Mouse (Mus musculus) lung, adult 2 months (tissue): ENCODE results near the gene Krt4. TPM values are rescaled to one million over a fixed set of nuclear protein-coding genes. Genes with fewer than 3 reads are reported as not detected.

Source experiments
- DNase-seq: peaks from one replicate; pipeline ENCODE4 v3.0.0; 2022
- H3K4me1 ChIP-seq: fragments of 200-500 bp; 2 replicates; pipeline ENCODE4 v1.6.1; 2011; ENCODE audit warnings: low read length; ENCODE audit not compliant: control insufficient read depth, insufficient read depth
- H3K4me3 ChIP-seq: fragments of 200-500 bp; replicated peaks from 2 replicates; pipeline ENCODE3; 2011; ENCODE audit warnings: low read depth, mild to moderate bottlenecking, control low read depth, low read length; ENCODE audit errors: extremely low read depth
- CTCF ChIP-seq: fragments of 200-500 bp; IDR thresholded peaks from 2 replicates; pipeline ENCODE4 v1.5.1; 2011; ENCODE audit warnings: mild to moderate bottlenecking, low read length, control low read depth; ENCODE audit not compliant: insufficient read depth
- POLR2A ChIP-seq: fragments of 200-500 bp; IDR thresholded peaks from 2 replicates; pipeline ENCODE4 v1.6.1; 2011; ENCODE audit warnings: low read depth, mild to moderate bottlenecking, control low read depth, low read length, borderline replicate concordance; ENCODE audit errors: extremely low read depth
- WGBS: fragments of 180-500 bp; shearing (Covaris S2); methylation state at CpG from one replicate; pipeline ENCODE4 v1.1.7; 2018; 5-methylcytosine and 5-hydroxymethylcytosine counted together
- polyA plus RNA-seq: library from polyadenylated mRNA; depleted of rRNA; stranded (reverse); fragments of >200 nt; gene quantifications from 2 replicates; pipeline ENCODE4 v1.2.3, GENCODE M21; 2012; rRNA removed

Gene Krt4
- polyA plus RNA-seq: 0.25 and 1,733 TPM in 2 replicates

- Histone ChIP-seq H3K4me1 (no peaks in the 10 kb centered on the region; the same call in 1 of the 2 replicates), H3K4me3 (no peak within 1 kb of the TSS)
- no peak for DNase-seq
- no peak for TF ChIP-seq POLR2A
- no peak for TF ChIP-seq CTCF
- WGBS: 70% methylated on average over 11 of the region's 11 CpGs
Observed at GRCm38 (mm10) chr15:101924635-101925034, at the start of gene Krt4. TSS of gene Krt4 (minus strand) at chr15:101924735.

- no peak for TF ChIP-seq POLR2A
- peak; percentile 98 for TF ChIP-seq CTCF
- Histone ChIP-seq H3K4me3 (no peak overlapping the region), H3K4me1 (peaks cover 16% of the 10 kb centered on the region)
- WGBS: 13% methylated on average over 15 of the region's 15 CpGs
- DNase-seq: peak; percentile 98
Observed at GRCm38 (mm10) chr15:101973414-101974077, 49.0 kb upstream of the Krt4 start.

DNA sequence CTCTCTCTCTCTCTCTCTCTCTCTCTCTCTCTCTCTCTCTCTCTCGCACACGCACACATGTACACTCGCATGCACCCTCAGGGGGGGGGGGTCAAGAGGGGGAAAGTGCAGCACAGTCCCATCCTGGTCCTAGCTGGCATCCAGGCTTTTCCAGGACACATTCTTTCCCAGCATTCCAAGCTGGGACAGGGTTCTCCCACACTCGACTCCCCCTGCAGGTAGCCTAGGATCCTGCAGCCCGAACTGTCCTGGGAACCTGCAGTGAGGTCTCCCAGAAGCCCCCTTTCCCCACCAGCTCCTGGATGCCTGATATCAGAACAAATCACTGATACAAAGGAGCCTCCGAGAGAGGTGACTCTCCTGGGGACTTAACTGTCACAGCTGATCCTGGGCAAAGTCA lies 46.0 kb upstream of the Krt4 start:
- Histone ChIP-seq H3K4me1 (peaks cover 4% of the 10 kb centered on the region; the same call in 1 of the 2 replicates), H3K4me3 (no peak overlapping the region)
- TF ChIP-seq POLR2A (no peak), CTCF (peak; percentile 85)
- WGBS: 18% methylated on average over 4 of the region's 6 CpGs
- peak; percentile 69 for DNase-seq

GRCm38 (mm10) chr15:101966808-101967207 lies 42.3 kb upstream of the Krt4 start:
- 0 out of 2 replicates have a peak, but pooled peaks cover 2% of the 10 kb centered on the region for H3K4me1 ChIP-seq

GRCm38 (mm10) chr15:101958891-101959290 lies 34.4 kb upstream of the Krt4 start:
- H3K4me3 ChIP-seq: no peak overlapping the region
- no peak for DNase-seq
- 82% methylated on average over 3 of the region's 3 CpGs for WGBS
- TF ChIP-seq POLR2A: no peak
- no peak for TF ChIP-seq CTCF
- H3K4me1 ChIP-seq: no peaks in the 10 kb centered on the region

More at GRCm38 (mm10) chr15:101966808-101967207, 42.3 kb upstream of the Krt4 start:
- DNase-seq: peak; percentile 75
- no peak overlapping the region for H3K4me3 ChIP-seq
- no peak for TF ChIP-seq CTCF
- no peak for TF ChIP-seq POLR2A
- WGBS: 56% methylated on average over 8 of the region's 8 CpGs

- no peak for DNase-seq
- no peak for TF ChIP-seq CTCF
- Histone ChIP-seq H3K4me1 (no peaks in the 10 kb centered on the region), H3K4me3 (no peak within 1 kb of the TSS)
- 81% methylated on average over 9 of the region's 9 CpGs for WGBS
Observed at GRCm38 (mm10) chr15:101954187-101954586, 29.7 kb upstream of the Krt4 start, which contains the start of gene Krt78. TSS of gene Krt78 (minus strand) at chr15:101954287.

- no peak for TF ChIP-seq CTCF
- TF ChIP-seq POLR2A: no peak
- no peak for DNase-seq
- WGBS: 70% methylated on average over 7 of the region's 7 CpGs
- Histone ChIP-seq H3K4me1 (no peaks in the 10 kb centered on the region), H3K4me3 (no peak overlapping the region)
Observed at GRCm38 (mm10) chr15:101952733-101953474, 28.4 kb upstream of the Krt4 start.

DNA sequence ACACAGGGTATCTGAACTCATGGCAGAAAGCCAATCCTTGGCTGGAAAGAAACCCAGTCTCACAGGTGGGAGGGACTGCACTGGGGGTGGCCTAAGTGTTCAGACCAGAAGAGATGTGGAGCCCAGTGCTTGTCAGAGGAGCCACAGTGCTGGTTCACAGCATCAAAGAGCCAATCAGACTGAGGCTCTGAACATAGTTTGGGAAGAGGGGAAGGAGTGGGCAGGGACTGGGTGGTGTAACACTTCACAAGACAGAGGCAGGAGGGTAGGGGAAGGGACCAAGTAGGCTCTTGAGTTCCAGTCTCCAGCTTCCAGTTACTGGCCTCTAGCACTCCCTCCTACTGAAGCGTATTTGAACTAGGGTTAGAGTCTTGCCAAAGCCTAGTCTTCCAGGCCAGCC lies 20.9 kb upstream of the Krt4 start:
- Histone ChIP-seq H3K4me3 (no peak overlapping the region), H3K4me1 (no peaks in the 10 kb centered on the region; the same call in 1 of the 2 replicates)
- WGBS: 70% methylated on average over 1 of the region's 1 CpGs
- DNase-seq: no peak
- no peak for TF ChIP-seq POLR2A
- TF ChIP-seq CTCF: no peak

DNA sequence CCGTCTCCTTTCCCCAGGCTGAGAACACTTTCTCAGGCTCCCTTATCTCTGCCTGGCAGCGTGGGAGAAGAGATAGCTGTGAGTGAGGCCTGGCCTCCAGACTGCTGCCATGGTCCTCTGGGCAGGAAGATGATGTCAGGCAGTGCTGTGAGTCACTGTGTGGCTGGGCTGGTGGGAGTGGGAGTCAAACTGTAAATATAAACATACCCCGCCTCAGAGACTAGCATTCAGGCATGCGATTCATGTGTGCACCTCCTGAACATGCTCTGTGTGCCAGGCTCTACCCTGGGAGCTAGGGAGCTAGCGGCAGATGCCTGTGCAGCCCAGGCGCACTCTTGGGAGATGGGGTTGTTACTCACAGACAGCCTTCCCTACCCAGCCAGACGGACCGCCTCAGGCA lies 17.4 kb upstream of the Krt4 start:
- Histone ChIP-seq H3K4me3 (no peak overlapping the region), H3K4me1 (no peaks in the 10 kb centered on the region; the same call in 1 of the 2 replicates)
- WGBS: 40% methylated on average over 8 of the region's 8 CpGs
- TF ChIP-seq CTCF (no peak), POLR2A (no peak)
- DNase-seq: no peak
